Mouse (Mus musculus): Measurements from ENCODE around the gene Nol11.

Gene Nol11

DNA sequence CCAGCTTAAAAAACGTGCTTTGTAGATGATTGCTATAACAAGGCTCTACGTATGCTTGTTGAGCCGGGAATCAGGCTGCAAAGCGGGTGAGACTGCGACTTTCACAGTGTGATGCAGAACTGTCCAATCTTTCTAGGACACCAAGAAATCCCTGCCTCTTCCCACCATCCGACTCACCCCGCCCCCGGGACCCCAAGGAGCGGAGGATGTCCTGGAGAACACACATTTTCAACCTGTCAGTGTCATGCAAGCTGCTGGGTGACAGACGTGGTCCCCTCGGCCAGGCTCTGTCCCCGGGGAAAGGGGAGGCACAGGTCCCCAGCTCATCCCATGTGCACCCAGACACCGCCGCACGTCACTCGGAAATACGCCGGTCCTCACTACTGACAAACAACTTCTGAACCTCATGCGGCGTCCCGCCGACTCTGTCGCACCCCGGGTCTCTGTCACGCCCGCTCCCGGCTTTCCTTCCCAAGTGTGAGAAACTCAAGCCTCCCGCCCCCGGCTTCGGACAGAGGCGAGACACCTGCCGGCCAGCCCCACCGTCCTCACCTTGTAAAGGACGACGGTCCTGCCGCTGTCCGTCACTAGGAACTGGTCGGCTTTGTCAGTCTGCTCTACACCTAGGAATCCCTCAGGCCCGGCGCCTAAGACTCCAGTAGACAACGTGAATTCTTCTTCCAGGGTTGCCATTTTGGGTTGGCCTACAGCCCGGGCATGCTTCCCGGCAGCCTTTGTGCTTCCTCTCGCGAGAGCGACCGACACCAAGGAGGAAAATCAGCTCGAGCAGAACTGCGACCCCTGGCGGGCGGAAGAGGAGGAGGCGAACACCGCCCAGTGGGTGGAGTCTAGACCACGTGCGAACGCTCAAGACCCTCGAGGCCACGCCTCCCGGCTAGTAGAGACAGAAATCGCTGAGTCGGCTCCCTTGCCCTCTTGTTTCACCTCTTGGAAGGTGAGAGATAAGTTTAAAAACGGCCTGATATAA, at the start of gene Nol11:
Gene Nol11, minus strand, starts transcription at position 817 of the 988 bp plus-strand sequence.
- DNase-seq (ENCODE audit: low spot score in 2 of 2) = peak; percentile 98

DNA sequence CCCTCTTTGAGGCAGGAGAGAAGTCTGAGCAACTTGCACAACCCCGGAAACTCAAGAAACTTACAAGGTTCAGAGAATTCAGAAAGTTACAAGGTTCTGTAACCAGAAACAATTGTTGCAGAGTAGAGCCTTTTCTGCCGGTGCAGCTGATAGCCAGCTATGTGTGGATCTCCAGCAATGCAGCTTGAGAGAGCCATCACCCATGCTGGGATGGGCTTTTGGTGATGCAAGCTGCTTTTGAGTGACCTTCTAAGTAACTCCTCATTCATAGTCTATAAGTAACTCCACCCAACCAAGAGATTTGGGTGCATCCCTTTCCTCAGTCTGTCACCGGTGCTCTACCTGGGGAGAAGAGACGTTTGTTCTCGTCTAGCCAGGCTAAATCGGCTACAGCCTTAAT, 49.3 kb upstream of the Nol11 start:
- no peak for DNase-seq (ENCODE audit: low spot score in 2 of 2)

DNA sequence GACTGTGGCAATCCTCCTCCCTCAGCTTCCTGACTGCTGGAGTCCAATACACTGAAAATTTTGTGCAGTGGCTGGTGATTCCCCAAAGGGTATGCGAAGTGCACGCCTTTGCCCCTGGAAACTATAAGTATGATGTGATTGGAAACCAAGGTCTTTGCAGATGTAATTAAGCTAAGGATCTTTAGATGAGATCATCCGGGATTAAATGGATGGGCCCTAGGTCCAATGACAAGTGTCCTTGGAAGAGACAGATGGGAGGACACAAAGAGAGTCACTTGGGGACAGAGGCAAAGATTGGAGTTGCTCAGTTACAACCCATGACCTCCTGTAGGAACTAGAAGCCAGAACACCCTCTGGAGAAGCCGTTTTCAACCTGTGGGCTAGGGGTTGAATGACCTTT, 48.4 kb upstream of the Nol11 start:
- no peak for DNase-seq (ENCODE audit: low spot score in 2 of 2)

DNA sequence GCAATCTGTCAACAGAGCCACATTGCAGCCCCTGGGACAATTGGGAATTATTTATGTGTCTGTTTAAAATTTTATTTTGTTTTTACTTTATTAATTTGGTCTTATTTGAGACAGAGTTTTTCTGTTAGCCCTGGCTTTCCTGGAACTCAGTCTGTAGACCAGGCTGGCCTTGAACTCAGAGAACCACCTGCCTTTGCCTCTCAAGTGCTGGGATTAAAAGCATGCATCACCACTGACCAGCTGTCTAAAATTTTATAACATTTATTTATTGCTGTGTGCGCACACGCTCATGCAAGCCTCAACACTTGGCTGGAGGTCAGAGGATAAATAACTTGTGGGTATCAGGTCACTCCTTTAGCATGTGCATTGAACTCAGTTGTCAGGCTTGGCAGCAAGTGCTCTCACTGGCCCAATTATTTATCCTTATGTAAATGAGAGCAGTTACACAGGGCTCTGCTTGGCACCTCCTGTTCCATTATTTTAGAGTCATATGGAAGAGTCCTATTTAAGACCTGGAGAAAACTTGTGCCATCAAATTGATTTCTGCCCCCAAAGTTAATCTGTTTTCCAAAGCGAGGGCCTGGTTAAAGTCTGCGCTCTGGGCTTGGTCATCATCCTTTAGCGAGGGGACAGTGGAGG, 44.2 kb upstream of the Nol11 start:
- DNase-seq (ENCODE audit: low spot score in 2 of 2) = no peak

DNA sequence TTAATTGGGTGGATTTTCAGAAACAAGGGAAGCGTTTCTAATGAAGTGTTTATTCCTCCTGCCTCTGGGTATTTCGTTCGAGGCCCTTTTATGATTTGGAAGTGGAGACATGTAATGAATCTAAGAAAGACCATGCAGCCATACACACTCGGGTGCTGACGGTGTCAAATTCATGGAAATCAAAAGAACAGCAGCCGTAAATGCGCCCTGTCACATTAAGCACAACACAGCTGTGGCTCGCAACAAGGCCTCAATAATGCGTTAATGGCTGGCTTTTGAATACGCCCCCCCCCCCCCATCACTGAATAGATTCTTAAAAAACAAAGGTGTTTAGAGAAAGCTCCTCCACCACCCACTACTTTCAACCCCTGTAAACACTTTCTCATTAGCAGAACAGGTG, 40.9 kb upstream of the Nol11 start:
- no peak for DNase-seq (ENCODE audit: low spot score in 2 of 2)

DNA sequence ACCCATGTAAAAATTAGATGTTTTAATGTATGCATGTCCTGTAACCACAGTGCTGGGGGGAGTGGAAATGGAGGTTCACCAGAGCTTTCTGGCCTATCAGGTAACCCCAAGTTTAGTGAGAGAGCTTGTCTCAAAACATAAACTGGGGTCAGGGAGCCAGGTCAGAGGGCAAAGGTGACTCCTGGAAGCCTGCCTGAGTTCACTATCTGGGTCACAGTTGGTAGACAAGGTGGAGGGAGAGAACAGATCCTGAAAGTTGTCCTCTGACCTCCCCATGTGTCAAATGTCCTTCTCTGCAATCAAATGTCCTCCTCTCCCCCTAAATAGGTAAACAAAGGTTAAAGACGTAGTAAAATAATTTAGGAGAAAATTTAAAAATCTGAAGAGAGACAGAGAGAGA, 37.2 kb upstream of the Nol11 start:
- no peak for DNase-seq (ENCODE audit: low spot score in 2 of 2)

DNA sequence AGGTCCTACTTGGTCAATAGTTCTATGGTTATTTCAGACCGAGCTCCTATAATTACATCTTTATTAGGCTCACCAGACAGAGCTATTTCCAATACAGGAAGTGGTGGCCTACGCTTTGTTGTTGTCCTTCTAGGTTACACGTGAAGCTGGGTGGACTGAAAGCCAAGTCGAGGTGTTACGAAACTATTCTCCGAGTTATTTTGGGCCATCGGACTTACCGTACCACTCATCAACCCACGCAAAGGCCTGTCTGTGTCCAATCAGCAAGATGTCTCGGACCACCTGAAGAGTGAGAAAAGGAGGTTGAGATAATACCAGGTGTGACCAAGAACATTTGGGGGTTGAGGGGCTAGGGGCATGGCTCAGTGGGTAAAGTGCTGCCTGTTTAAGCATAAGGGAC, 36.8 kb upstream of the Nol11 start:
- DNase-seq (ENCODE audit: low spot score in 2 of 2) = no peak

DNA sequence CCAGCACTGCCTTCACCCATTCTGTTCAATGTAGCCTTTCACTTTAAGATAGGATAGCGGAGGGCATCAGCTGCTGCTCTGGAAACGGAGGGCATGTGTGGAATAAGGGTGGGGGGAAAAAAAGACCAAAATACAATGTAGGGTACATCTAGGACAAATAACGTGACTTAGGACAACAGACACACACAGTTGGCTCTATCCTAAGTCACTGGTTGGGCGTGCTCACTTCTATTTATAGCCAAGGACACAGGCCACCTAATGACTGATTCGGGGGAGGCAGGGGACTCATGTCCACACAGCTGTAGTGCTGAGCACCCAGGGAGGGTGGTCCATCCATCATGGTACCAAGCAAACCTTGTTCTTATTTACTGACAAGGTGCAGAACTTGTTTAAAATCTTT, 36.1 kb upstream of the Nol11 start:
- DNase-seq (ENCODE audit: low spot score in 2 of 2) = no peak

DNA sequence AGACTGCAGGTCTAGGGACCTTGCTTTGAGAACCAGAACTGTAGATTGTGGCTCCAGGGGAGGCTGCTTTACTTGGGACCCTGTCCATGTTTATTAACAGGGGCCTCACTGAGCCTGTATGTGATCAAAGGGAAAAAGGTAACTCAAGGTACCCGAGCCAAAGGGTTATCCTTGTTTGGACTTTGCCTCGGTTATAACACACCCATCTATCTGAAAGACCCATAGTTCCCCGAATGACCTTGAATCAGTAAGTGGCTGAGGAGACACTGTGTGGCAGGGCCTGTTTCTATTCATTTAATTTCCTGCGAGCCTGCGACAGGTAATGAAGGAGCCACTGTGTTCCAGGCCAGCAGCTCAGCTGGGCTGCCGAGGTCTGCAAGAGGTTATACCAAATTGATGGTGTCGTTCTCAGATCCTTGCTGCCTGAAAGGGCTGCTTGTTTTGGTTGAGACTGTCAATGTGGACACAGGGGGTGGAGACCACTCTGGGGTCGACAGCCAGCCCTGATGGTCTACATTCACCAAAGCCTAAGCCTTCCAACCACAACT, 34.6 kb upstream of the Nol11 start:
- DNase-seq (ENCODE audit: low spot score in 2 of 2) = no peak

DNA sequence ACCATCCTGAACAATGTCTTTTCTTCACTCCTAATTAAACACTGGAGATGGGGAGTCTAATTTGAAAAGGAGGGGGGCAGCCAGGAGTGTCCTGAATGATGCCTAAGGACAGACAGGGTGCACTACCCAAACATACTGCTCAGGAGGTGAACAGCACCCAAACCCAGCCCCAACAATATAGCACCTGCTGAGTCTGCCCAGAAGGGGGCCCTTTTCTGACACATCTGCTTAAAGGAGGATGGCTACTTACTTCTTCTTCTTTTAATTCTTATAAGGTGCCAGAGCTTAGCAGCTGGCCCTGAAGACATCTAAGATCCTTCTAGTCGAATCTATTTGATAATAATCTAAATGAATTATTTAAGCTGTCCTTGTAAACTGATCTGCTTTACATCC, 34.0 kb upstream of the Nol11 start:
- DNase-seq (ENCODE audit: low spot score in 2 of 2) = no peak

DNA sequence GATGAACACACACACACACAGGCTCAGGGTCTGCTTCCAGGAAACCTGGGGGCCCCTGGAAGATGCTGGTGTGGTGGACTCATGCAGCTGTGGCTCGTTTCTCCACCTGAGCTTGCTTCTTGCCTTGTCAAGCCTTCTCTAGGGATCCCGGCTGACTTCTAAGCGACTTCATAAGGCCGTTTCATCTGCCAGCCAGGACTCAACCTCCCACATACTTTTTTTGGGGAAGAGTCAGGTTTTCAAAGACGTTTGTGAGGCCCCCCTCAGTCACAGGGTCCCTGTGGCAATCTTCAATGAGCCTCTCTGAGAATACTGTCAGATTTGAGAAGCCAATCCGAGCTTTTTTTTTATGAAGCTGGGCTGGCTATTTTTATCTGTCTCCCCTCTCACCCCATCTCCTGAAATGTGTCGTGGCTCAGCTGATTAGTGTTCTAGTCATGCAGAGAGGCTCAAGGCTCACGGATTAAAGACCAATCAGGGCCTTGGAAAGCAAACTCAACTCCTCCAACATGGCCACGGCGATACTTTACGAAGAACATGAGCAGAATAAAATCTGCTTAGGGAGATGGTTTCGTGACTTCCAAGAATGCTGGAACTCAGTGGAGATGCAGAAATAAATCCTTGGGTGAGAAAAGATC, 33.5 kb upstream of the Nol11 start:
- no peak for DNase-seq (ENCODE audit: low spot score in 2 of 2)

DNA sequence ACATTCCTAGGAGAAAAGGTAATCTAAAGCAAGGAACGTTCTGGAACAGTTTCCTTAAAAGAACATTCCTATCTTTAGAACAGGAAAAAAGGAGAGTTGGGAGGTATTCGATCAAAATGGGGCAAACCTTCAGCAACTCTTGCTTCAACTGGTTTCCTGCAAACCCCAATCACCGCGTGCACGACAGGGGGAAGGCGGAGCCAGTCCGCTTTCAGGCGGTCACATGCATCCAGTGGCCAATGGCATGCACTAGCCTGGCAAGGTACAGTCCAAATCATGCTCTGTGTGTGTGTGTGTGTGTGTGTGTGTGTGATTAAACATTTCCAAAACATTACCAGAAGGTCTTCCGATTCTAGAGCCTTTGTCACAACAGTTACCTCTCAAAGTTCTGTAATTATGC, 25.9 kb upstream of the Nol11 start:
- DNase-seq (ENCODE audit: low spot score in 2 of 2) = no peak

DNA sequence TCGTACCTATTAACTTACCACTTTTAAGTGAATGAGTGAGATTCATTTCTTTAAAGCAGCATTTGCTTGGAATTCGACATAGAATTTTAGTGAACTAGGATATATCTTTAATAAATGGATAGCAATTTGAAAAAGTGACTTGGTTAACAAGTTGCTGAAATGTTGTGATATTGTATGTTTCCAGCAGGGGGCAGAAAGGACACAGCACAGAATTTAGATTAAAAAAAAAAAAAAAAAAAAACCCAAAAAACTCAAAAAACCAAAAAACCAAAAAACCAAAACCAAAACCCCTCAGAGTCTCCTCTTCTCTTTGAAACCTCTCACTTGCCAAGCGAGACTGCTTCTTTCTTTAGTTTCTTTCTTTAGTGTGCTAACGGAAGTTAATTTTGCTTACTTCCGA, 24.6 kb upstream of the Nol11 start:
- DNase-seq (ENCODE audit: low spot score in 2 of 2) = no peak

DNA sequence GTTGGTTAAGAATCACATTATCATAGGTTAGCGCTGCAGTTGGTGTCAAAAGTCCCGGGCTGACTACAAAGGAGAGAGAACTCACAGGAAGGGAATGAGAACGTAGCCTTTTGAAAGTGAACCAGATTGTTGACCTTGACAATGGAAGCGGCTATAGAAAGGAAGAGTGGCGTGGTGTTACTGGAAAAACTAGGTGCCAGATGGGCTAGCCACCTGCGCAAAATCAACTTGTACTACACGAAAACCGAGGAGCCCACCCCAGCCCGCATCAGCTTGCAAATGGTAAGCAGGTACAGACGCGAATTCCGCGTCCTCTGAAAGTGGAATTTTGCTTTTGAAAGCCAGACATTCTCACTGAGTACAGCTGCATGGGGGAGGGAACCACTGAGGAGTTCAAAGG, 20.6 kb upstream of the Nol11 start:
- DNase-seq (ENCODE audit: low spot score in 2 of 2) = no peak

DNA sequence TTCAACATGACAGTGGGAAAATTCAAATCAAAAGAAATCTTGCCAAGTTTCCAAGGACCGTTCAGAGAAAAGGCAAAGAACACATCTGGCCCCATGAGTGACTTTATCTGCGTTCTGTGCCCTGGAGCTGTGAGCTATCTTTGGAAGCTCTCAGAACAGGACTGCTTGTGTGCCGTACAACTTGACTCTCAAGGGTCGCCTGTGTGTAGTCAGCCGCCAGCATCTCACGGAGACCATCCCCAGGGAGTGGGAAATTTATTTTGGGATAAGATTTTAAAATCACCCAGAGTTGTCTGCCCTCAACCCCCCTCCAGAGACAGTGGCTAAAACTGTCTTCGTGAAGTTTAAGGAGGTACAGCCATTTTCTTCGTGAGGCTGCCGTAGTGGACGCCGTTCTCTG, 12.6 kb upstream of the Nol11 start:
- no peak for DNase-seq (ENCODE audit: low spot score in 2 of 2)

DNA sequence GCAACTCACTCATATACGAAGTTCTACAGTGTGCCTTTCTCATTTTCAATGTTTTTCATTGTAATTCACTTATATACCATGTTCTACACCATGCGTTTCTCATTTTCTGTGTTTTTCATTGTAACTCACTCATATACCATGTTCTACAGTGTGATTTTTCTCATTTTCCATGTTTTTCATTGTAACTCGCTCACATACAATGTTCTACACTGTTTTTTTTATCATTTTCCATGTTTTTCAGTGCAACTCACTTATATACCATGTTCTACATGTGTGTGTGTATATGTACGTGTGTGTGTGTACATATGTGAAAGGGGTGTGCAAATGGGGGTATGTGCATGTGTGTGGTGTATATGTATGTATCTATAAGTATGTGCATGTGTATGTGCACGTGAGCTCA, 10.1 kb upstream of the Nol11 start:
- no peak for DNase-seq (ENCODE audit: low spot score in 2 of 2)

DNA sequence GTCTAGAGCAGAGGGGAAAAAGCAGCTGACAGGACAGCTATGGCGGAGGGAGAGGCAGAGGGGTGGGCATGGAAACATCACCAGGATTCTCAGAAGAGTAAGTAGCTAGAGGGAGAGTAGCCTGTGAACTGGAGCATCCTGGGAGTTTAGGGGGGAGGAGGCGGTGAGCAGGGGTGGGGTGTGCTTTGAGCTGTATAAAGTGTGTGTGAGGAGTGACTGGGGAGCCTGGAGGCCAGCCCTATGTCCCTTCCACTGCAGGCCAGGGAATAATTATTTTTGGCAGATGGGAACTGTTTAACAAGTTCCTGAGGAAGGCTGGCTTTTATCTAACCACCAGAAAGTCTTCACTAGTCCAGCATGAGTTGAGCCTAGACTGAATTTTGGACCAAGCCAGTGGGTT, 6.2 kb upstream of the Nol11 start:
- no peak for DNase-seq (ENCODE audit: low spot score in 2 of 2)

DNA sequence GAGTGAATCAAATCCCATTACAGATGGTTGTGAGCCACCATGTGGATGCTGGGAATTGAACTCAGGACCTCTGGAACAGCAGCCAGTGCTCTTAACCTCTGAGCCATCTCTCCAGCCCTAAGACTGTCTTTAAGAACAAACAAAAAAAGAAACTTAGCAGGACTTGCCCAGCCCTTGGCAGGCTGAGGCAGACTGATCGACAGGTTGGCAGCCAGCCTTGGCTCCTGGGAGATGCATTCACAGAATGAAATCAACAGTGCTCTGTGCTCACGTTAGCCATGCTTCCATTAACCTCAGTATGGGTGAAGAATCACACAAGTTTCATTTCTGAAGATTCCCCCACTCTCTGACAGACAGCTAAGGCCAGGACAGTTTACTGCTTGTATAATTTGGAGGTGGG, 1.2 kb upstream of the Nol11 start:
- DNase-seq (ENCODE audit: low spot score in 2 of 2) = no peak

DNA sequence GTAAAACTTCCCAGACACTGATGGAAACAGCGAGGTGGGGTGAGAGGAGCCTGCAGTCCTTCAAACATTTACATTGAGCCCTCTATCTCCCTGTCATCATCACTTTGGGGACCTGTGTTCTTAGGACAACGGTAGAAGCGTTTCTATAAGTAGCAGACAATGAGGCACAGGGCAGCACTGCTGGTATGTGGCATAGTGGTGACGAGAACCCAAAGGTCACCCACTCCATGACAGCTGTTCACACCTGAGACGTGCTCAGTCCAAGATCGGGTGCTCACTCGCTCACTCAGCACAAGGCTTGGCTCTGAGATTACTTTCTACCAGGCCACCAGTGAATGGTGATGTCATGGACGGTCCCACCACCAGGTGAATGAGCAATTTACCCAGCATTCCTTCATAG, 5.4 kb downstream of the Nol11 start:
- no peak for DNase-seq (ENCODE audit: low spot score in 2 of 2)

DNA sequence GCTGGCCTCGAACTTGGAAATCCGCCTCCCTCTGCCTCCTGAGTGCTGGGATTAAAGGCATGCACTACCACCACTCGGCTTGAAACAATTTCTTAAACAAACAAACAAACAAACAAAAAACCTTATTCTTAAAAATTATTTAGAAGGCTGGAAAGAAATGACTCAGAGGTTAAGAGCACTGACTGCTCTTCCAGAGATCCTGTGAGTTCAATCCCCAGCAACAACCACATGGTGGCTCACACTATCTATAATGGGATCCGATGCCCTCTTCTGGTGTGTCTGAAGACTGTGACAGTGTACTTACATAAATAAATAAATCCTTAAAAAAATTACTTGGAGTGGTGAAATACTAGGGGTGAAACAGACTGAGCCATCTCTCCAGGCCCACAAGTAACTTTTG, 28.0 kb downstream of the Nol11 start:
- no peak for DNase-seq (ENCODE audit: low spot score in 2 of 2)

DNA sequence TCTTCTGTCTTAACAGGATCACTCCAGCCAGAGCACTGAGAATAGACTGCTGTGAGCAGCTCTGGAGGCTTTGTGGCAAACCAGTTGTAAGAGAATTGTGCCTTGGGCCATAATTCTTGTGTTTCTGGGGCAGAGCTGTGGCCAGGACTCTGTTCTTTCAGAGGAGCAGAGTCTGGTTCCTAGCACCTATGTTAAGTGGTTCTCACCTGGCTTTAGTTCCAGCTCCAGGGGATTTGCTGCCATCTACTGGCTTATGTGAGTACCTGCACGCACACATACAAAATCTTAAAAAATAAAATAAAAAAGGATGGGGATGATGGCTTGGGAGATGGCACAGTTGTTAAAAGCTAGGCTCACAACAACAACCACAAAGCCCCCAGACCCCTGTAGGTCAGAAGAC, 30.1 kb downstream of the Nol11 start:
- no peak for DNase-seq (ENCODE audit: low spot score in 2 of 2)

DNA sequence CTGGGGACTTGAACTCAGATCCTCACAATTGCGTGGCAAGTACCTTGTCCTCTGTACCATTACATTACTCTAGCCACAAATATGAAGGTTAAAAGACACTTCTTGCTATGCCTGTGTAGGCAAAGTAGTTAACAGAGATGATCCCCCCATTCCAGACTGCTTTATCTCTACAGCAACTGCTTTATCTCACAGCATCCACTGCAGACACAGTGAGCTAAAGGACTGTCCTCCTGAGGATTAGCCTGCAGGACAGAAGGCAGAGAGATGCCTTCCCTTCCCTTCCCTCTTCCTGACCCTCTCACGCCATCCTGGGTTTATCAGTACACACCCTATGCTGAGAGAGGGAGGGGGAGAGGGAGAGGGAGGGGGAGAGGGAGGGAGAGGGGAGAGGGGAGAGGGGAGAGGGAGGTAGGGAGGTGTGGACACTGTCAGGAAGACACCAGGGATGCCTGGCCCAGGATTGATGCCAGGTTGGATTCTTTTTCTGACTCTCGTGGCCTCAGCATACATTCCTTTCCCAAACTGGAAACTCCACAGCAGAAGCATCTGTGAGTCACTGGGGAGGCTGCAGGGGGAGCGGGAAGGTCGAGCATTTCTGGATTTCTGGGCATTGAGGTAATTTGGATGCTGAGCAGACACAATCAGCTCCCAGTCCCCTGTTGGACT, 32.1 kb downstream of the Nol11 start:
- no peak for DNase-seq (ENCODE audit: low spot score in 2 of 2)
